Mouse (Mus musculus) lung, embryonic 16.5 days (tissue): ENCODE results near the gene Olfr1209. TPM values are rescaled to one million over a fixed set of nuclear protein-coding genes. Genes with fewer than 3 reads are reported as not detected.

Experiments
- ATAC-seq: fragments of 200-750 bp; cut with Nextera tagmentation; 2 replicates; pipeline ENCODE4 v1.8.0; 2017; ENCODE audit warnings: low read depth, mild to moderate bottlenecking, moderate library complexity
- H3K27ac ChIP-seq: fragments of 300-500 bp; sonication (generic); 2 replicates; pipeline ENCODE4 v1.5.1; 2014; ENCODE audit warnings: mild to moderate bottlenecking, control low read depth, low read length
- H3K27me3 ChIP-seq: fragments of 300-500 bp; sonication (generic); 2 replicates; pipeline ENCODE4 v1.6.1; 2014; ENCODE audit warnings: low read depth, low read length, mixed read lengths; ENCODE audit not compliant: control insufficient read depth, insufficient read depth
- H3K36me3 ChIP-seq: fragments of 300-500 bp; sonication (generic); 2 replicates; pipeline ENCODE4 v1.6.1; 2014; ENCODE audit warnings: low read length; ENCODE audit not compliant: control insufficient read depth, insufficient read depth
- H3K4me1 ChIP-seq: fragments of 300-500 bp; sonication (generic); replicated peaks from 2 replicates; pipeline ENCODE4 v1.6.1; 2014; ENCODE audit warnings: low read length, mixed read lengths; ENCODE audit not compliant: control insufficient read depth, insufficient read depth
- H3K4me2 ChIP-seq: fragments of 300-500 bp; sonication (generic); 2 replicates; pipeline ENCODE4 v1.6.1; 2014; ENCODE audit warnings: low read depth, low read length, control low read depth
- H3K4me3 ChIP-seq: fragments of 300-500 bp; sonication (generic); 2 replicates; pipeline ENCODE4 v1.5.1; 2014; ENCODE audit warnings: mild to moderate bottlenecking, low read length, control low read depth
- H3K9ac ChIP-seq: fragments of 300-500 bp; sonication (generic); 2 replicates; pipeline ENCODE4 v1.6.1; 2014; ENCODE audit warnings: low read length, control low read depth
- H3K9me3 ChIP-seq: fragments of 300-500 bp; sonication (generic); 2 replicates; pipeline ENCODE4 v1.6.1; 2016; ENCODE audit warnings: low read length; ENCODE audit not compliant: control insufficient read depth
- WGBS: fragments of 180-500 bp; shearing (Covaris S2); extraction: QIAGEN DNeasy Blood & Tissue Kit; methylation state at CpG from one replicate; pipeline ENCODE4 v1.1.7; 2014; 5-methylcytosine and 5-hydroxymethylcytosine counted together
- polyA plus RNA-seq: library from polyadenylated mRNA; unstranded; fragments of >200 nt; fragmentation: Nextera tagmentation; extraction: Ambion mirVana; gene quantifications from 2 replicates; pipeline ENCODE4 v1.2.1, GENCODE M21; 2015

Olfr1209 gene
- polyA plus RNA-seq: not detected in 2 replicates

GRCm38 (mm10) chr2:88915057-88915456 lies at the start of gene Olfr1209:
Gene Olfr1209, minus strand, starts transcription at chr2:88915157.
- Histone ChIP-seq H3K9ac (no peak within 1 kb of the TSS), H3K9me3 (no peaks in the 10 kb centered on the region), H3K27ac (no peak within 1 kb of the TSS), H3K36me3 (no peaks in the 10 kb centered on the region), H3K27me3 (no peaks in the 10 kb centered on the region), H3K4me3 (no peak within 1 kb of the TSS), H3K4me1 (no peaks in the 10 kb centered on the region), H3K4me2 (no peak within 1 kb of the TSS)
- WGBS: 81% methylated on average over 3 of the region's 3 CpGs
- ATAC-seq: no peak

DNA sequence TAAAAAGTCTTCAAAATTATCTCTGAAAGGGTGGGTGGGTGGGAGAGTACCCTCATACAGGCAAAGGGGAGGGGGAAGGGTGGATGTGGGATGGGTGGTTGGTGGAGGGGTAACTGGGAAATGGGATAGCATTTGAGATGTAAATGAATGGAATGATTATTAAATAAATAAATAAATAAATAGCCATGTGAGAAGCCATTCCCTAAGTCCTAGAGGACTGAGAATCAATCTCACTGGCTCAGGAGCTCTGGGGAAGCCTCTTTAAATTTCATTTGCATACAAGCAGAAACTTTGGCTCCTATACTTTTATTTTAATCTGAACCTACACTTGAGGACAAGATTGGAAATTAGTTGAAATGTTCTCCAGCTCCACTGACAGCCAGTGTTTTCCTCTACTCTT lies 38.7 kb upstream of the Olfr1209 start, which contains the start of gene Olfr1212:
Gene Olfr1212, plus strand, starts transcription at position 301 of the 400 bp plus-strand sequence.
- Histone ChIP-seq H3K4me3 (no peak within 1 kb of the TSS), H3K27ac (no peak within 1 kb of the TSS), H3K4me2 (no peak within 1 kb of the TSS), H3K36me3 (no peaks in the 10 kb centered on the region), H3K4me1 (no peaks in the 10 kb centered on the region), H3K9me3 (no peaks in the 10 kb centered on the region), H3K27me3 (no peaks in the 10 kb centered on the region), H3K9ac (no peak within 1 kb of the TSS)
- no peak for ATAC-seq

DNA sequence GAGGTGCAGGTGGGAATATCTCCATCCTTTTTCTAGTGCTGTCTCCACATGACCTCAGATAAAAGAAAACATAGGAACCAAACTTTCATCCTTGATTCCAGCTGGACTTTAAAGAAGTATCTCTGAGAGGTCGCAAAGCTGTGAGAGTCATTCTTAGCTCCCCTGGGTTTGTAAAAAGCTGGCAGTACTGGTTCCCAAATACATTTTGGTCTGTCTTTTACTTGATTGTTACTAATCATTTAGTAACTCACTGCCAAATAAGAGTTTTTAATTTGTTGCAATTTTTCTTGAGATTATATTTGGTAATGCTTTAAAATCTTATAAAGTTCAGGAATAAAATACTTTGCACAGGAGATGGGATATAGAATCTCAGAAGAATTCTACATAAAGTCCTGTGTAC lies 23.1 kb upstream of the Olfr1209 start, which contains the start of gene Olfr1211:
Gene Olfr1211, minus strand, starts transcription at position 101 of the 400 bp plus-strand sequence.
- no peak for ATAC-seq
- Histone ChIP-seq H3K9ac (no peak within 1 kb of the TSS), H3K36me3 (no peaks in the 10 kb centered on the region), H3K4me3 (no peak within 1 kb of the TSS), H3K4me2 (no peak within 1 kb of the TSS), H3K27ac (no peak within 1 kb of the TSS), H3K27me3 (no peaks in the 10 kb centered on the region), H3K9me3 (no peaks in the 10 kb centered on the region), H3K4me1 (no peaks in the 10 kb centered on the region)
- 85% methylated on average over 1 of the region's 1 CpGs for WGBS

GRCm38 (mm10) chr2:88902211-88902610 lies 12.7 kb downstream of the Olfr1209 start, which contains the start of gene Olfr1208:
Gene Olfr1208, minus strand, starts transcription at chr2:88902311.
- Histone ChIP-seq H3K4me3 (no peak within 1 kb of the TSS), H3K4me1 (no peaks in the 10 kb centered on the region), H3K9me3 (no peaks in the 10 kb centered on the region), H3K36me3 (no peaks in the 10 kb centered on the region), H3K27me3 (no peaks in the 10 kb centered on the region), H3K9ac (no peak within 1 kb of the TSS), H3K4me2 (no peak within 1 kb of the TSS), H3K27ac (no peak within 1 kb of the TSS)
- ATAC-seq: no peak

- Histone ChIP-seq H3K36me3 (no peaks in the 10 kb centered on the region), H3K4me1 (no peaks in the 10 kb centered on the region), H3K27me3 (no peaks in the 10 kb centered on the region), H3K4me3 (no peak within 1 kb of the TSS), H3K4me2 (no peak within 1 kb of the TSS), H3K27ac (no peak within 1 kb of the TSS), H3K9me3 (peaks cover 4% of the 10 kb centered on the region; the same call in 1 of the 2 replicates), H3K9ac (no peak within 1 kb of the TSS)
- 66% methylated on average over 2 of the region's 2 CpGs for WGBS
- no peak for ATAC-seq
Observed at GRCm38 (mm10) chr2:88862931-88863330, 52.0 kb downstream of the Olfr1209 start, which contains the start of gene Olfr1206. Gene Olfr1206, plus strand, starts transcription at chr2:88863231.

Other genes with a start within 250 kb of the Olfr1209 start
- not detected in 2 replicates for gene Olfr1193, start 239.5 kb downstream of the Olfr1209 start, polyA plus RNA-seq
- not detected in 2 replicates for gene Olfr1195, start 226.0 kb downstream of the Olfr1209 start, polyA plus RNA-seq
- gene Olfr1196, start 210.6 kb downstream of the Olfr1209 start, polyA plus RNA-seq: not detected in 2 replicates
- not detected in 2 replicates for gene Olfr1197, start 182.8 kb downstream of the Olfr1209 start, polyA plus RNA-seq
- gene Olfr1198, start 163.8 kb downstream of the Olfr1209 start, polyA plus RNA-seq: not detected in 2 replicates
- not detected in 2 replicates for gene Olfr1199, start 154.7 kb downstream of the Olfr1209 start, polyA plus RNA-seq
- not detected in 2 replicates for gene Olfr1200, start 144.7 kb downstream of the Olfr1209 start, polyA plus RNA-seq
- gene Olfr1201, start 122.1 kb downstream of the Olfr1209 start, polyA plus RNA-seq: not detected in 2 replicates
- not detected in 2 replicates for gene Olfr1202, start 100.7 kb downstream of the Olfr1209 start, polyA plus RNA-seq
- gene Olfr1205, start 85.4 kb downstream of the Olfr1209 start, polyA plus RNA-seq: not detected in 2 replicates
- gene Olfr1204, start 65.9 kb downstream of the Olfr1209 start, polyA plus RNA-seq: not detected in 2 replicates
- not detected in 2 replicates for gene Olfr1206, start 51.9 kb downstream of the Olfr1209 start, polyA plus RNA-seq
- not detected in 2 replicates for gene Olfr1208, start 12.8 kb downstream of the Olfr1209 start, polyA plus RNA-seq
- not detected in 2 replicates for gene Olfr1211, start 23.0 kb upstream of the Olfr1209 start, polyA plus RNA-seq
- gene Olfr1212, start 38.8 kb upstream of the Olfr1209 start, polyA plus RNA-seq: not detected in 2 replicates
- gene Gm13762, start 65.1 kb upstream of the Olfr1209 start, polyA plus RNA-seq: not detected in 2 replicates
- gene Olfr1214, start 77.5 kb upstream of the Olfr1209 start, polyA plus RNA-seq: not detected in 2 replicates
- not detected in 2 replicates for gene Olfr1215, start 91.8 kb upstream of the Olfr1209 start, polyA plus RNA-seq
- gene Olfr1216, start 103.2 kb upstream of the Olfr1209 start, polyA plus RNA-seq: not detected in 2 replicates
- gene Olfr1217, start 116.9 kb upstream of the Olfr1209 start, polyA plus RNA-seq: not detected in 2 replicates
- gene Olfr1218, start 146.0 kb upstream of the Olfr1209 start, polyA plus RNA-seq: not detected in 2 replicates
- gene Olfr1219, start 168.4 kb upstream of the Olfr1209 start, polyA plus RNA-seq: not detected in 2 replicates
- gene Olfr1220, start 191.7 kb upstream of the Olfr1209 start, polyA plus RNA-seq: not detected in 2 replicates
- gene Olfr1221, start 202.1 kb upstream of the Olfr1209 start, polyA plus RNA-seq: not detected in 2 replicates
- not detected in 2 replicates for gene Olfr1222, start 217.9 kb upstream of the Olfr1209 start, polyA plus RNA-seq
- gene Olfr1223, start 236.4 kb upstream of the Olfr1209 start, polyA plus RNA-seq: not detected in 2 replicates
- gene Olfr1224-ps1, start 248.9 kb upstream of the Olfr1209 start, polyA plus RNA-seq: not detected in 2 replicates